Mouse (Mus musculus): ENCODE results near the gene Caps2.
"Not testable (repeated sequence)": the region's sequence is repeated elsewhere in the genome, so short reads cannot be mapped to it uniquely, and the experiment has no call there.

Gene Caps2

GRCm38 (mm10) chr10:112163168-112163766 is at the start of gene Caps2:
Caps2 (plus strand) TSS chr10:112163621.
- DNase-seq (ENCODE audit: low read depth): no peak

GRCm38 (mm10) chr10:112125090-112125489 is 38.3 kb upstream of the Caps2 start:
- not testable (repeated sequence) for DNase-seq (ENCODE audit: low read depth)

- not testable (repeated sequence) for DNase-seq (ENCODE audit: low read depth)
Measured at GRCm38 (mm10) chr10:112127682-112128230, 35.7 kb upstream of the Caps2 start.

GRCm38 (mm10) chr10:112132194-112132593 is 31.2 kb upstream of the Caps2 start:
- DNase-seq (ENCODE audit: low read depth): no peak

GRCm38 (mm10) chr10:112138050-112138870 is 25.2 kb upstream of the Caps2 start:
- peak; percentile 28 for DNase-seq (ENCODE audit: low read depth)

- DNase-seq (ENCODE audit: low read depth): no peak
Measured at GRCm38 (mm10) chr10:112138871-112139430, 24.5 kb upstream of the Caps2 start.

GRCm38 (mm10) chr10:112139834-112140233 is 23.6 kb upstream of the Caps2 start:
- no peak for DNase-seq (ENCODE audit: low read depth)

- DNase-seq (ENCODE audit: low read depth): peak; percentile 67
Measured at GRCm38 (mm10) chr10:112159882-112160560, 3.4 kb upstream of the Caps2 start, which contains the start of gene Glipr1l3. Glipr1l3 (minus strand) TSS chr10:112160327.

GRCm38 (mm10) chr10:112177027-112177426 is 13.6 kb downstream of the Caps2 start:
- not testable (repeated sequence) for DNase-seq (ENCODE audit: low read depth)

GRCm38 (mm10) chr10:112193919-112194318 is 30.5 kb downstream of the Caps2 start:
- DNase-seq (ENCODE audit: low read depth): not testable (repeated sequence)

GRCm38 (mm10) chr10:112203463-112203862 is 40.0 kb downstream of the Caps2 start:
- DNase-seq (ENCODE audit: low read depth): no peak

GRCm38 (mm10) chr10:112227073-112227472 is 63.7 kb downstream of the Caps2 start:
- no peak for DNase-seq (ENCODE audit: low read depth)

- DNase-seq (ENCODE audit: low read depth): not testable (repeated sequence)
Measured at GRCm38 (mm10) chr10:112229091-112229843, 65.8 kb downstream of the Caps2 start.

GRCm38 (mm10) chr10:112232733-112233132 is 69.3 kb downstream of the Caps2 start:
- not testable (repeated sequence) for DNase-seq (ENCODE audit: low read depth)

- not testable (repeated sequence) for DNase-seq (ENCODE audit: low read depth)
Measured at GRCm38 (mm10) chr10:112235396-112235940, 72.0 kb downstream of the Caps2 start.

GRCm38 (mm10) chr10:112248273-112248672 is 84.9 kb downstream of the Caps2 start:
- DNase-seq (ENCODE audit: low read depth): no peak

- no peak for DNase-seq (ENCODE audit: low read depth)
Measured at GRCm38 (mm10) chr10:112263467-112263866, 100.0 kb downstream of the Caps2 start.

Data from induced T-regulatory cell, adult 2 months (primary cell).